Mouse (Mus musculus): ENCODE measurements at regions not wholly inside any gene's neighbourhood (a gene's known extent, or its start where the extent isn't known, plus 50 kb on each side); places are given as distances from the start of the nearest gene placed in this dataset.

- TF ChIP-seq EP300 (IDR thresholded peaks at IDR 0.05; ENCODE audit: insufficient read depth, low read depth, low read length) = no peak
- no peak for TF ChIP-seq CTCF (IDR thresholded peaks at IDR 0.05; ENCODE audit: low read depth, low read length)
- TF ChIP-seq POLR2A (IDR thresholded peaks at IDR 0.05; ENCODE audit: insufficient read depth, low read length) = no peak
These were observed 196.0 kb downstream of the Fat4 start for GRCm38 (mm10) chr3:39082678-39083270.
